ENCODE assay signal across 11 mouse cellular contexts in genomic region chr3:144611626-144612271, GRCm38 (mm10). TPM values are rescaled to one million over a fixed set of nuclear protein-coding genes. Genes with fewer than 3 reads are reported as not detected.
DNase-seq lines count a peak whose midpoint lies in the region; ATAC-seq and TF ChIP-seq lines count a peak whose summit lies in the region.
"Had no signal": no experiment of that assay in that cellular context is flagged by ENCODE, and none has a peak within 500 bp of the region (broad histone marks: within the 10 kb centered on the region; RNA-seq: fewer than 3 reads in every experiment).

No protein-coding gene starts in this region.

- WGBS in intestine, postnatal 0 days, result 40% methylated on average over 8 of the region's 8 CpGs
- WGBS in intestine, embryonic 16.5 days, result 44% methylated on average over 8 of the region's 8 CpGs

- 0 out of 2 replicates have a peak overlapping the region, but pooled peaks have one; percentile 13 for H3K4me2 ChIP-seq in intestine, postnatal 0 days (replicated peaks; ENCODE audit: low read depth)
- no peak overlapping the region for H3K4me2 ChIP-seq in intestine, embryonic 16.5 days (ENCODE audit: low read depth, low read length)

- peak; percentile 82 for DNase-seq in brain, embryonic 14.5 days (ENCODE audit: low read depth)
- DNase-seq in heart, adult 9 months (ENCODE audit: low spot score in 2 of 2), result peak; percentile 33 to 47
- peak; percentile 50 to 80 for DNase-seq in lung, postnatal 4 days
- DNase-seq in c-Kit-positive CD71-positive TER-119-positive erythroid progenitor cells, embryonic 14.5 days (ENCODE audit: low spot score), result no peak
- no peak for DNase-seq in cerebellum, postnatal 14 days
- DNase-seq: adrenal gland, postnatal 36 days; layer of hippocampus, adult 9-11 months; right cerebral cortex, postnatal 14 days had no signal

- no peaks in the 10 kb centered on the region for H3K27me3 ChIP-seq in intestine, postnatal 0 days (replicated peaks; ENCODE audit: control insufficient read depth, insufficient read depth, low read length)
- H3K27me3 ChIP-seq in intestine, embryonic 16.5 days (replicated peaks; ENCODE audit: control insufficient read depth, insufficient read depth, low read length), result no peaks in the 10 kb centered on the region

- peaks cover 4% of the 10 kb centered on the region; the same call in 1 of the 2 replicates for H3K4me1 ChIP-seq in intestine, postnatal 0 days (replicated peaks; ENCODE audit: control insufficient read depth, insufficient read depth, low read length)
- H3K4me1 ChIP-seq in intestine, embryonic 16.5 days (ENCODE audit: control insufficient read depth, insufficient read depth, low read length), result peaks cover 27% of the 10 kb centered on the region

- no peaks in the 10 kb centered on the region for H3K36me3 ChIP-seq in intestine, postnatal 0 days (ENCODE audit: control insufficient read depth, insufficient read depth)
- no peaks in the 10 kb centered on the region for H3K36me3 ChIP-seq in intestine, embryonic 16.5 days (ENCODE audit: control insufficient read depth, insufficient read depth, low read length)

- no peak for TF ChIP-seq CTCF in intestine, postnatal 0 days (IDR thresholded peaks at IDR 0.05; ENCODE audit: low read depth)
- TF ChIP-seq CTCF in brain, embryonic 14.5 days (IDR thresholded peaks at IDR 0.05; ENCODE audit: borderline replicate concordance, extremely low read depth, insufficient read depth, insufficient read length), result no peak

- no peak for TF ChIP-seq POLR2A in brain, embryonic 14.5 days (IDR thresholded peaks at IDR 0.05; ENCODE audit: borderline replicate concordance, extremely low read depth, insufficient read depth, insufficient read length, poor library complexity, severe bottlenecking)

- ATAC-seq in intestine, postnatal 0 days, result no peak
- ATAC-seq in intestine, embryonic 16.5 days, result no peak
- ATAC-seq in megakaryocyte-erythroid progenitor cell, adult 5-6 weeks (replicated peaks; ENCODE audit: low FRiP score, low TSS enrichment, poor library complexity, severe bottlenecking), result no peak

- H3K27ac ChIP-seq in intestine, postnatal 0 days (ENCODE audit: low read depth, low read length), result no peak overlapping the region
- no peak overlapping the region for H3K27ac ChIP-seq in intestine, embryonic 16.5 days (ENCODE audit: low read length)

- H3K9ac ChIP-seq in intestine, postnatal 0 days (ENCODE audit: low read depth, low read length), result no peak overlapping the region
- no peak overlapping the region for H3K9ac ChIP-seq in intestine, embryonic 16.5 days (ENCODE audit: low read depth, low read length)

- no peaks in the 10 kb centered on the region for H3K9me3 ChIP-seq in intestine, postnatal 0 days (ENCODE audit: control insufficient read depth)
- H3K9me3 ChIP-seq in intestine, embryonic 16.5 days (ENCODE audit: control insufficient read depth, low read length), result no peaks in the 10 kb centered on the region

- no peak overlapping the region for H3K4me3 ChIP-seq in intestine, postnatal 0 days (ENCODE audit: low read depth, low read length)
- no peak overlapping the region for H3K4me3 ChIP-seq in intestine, embryonic 16.5 days (ENCODE audit: low read length)

RNA-seq across cellular contexts. Expression of gene Selenof, which starts 41.6 kb away (rescaled TPM):
- 504 and 571 TPM in 2 replicates for polyA plus RNA-seq in intestine, postnatal 0 days (2015; fragmentation: Nextera tagmentation; extraction: Ambion mirVana)
- polyA plus RNA-seq in intestine, embryonic 16.5 days (2015; fragmentation: Nextera tagmentation; extraction: Ambion mirVana), result 597 and 626 TPM in 2 replicates
- 254 and 296 TPM in 2 replicates for polyA plus RNA-seq in brain, embryonic 14.5 days (2012; rRNA removed)
- total RNA-seq in megakaryocyte-erythroid progenitor cell, adult 5-6 weeks (2014; fragmentation: Nextera tagmentation), result 228 and 242 TPM in 2 replicates
- 570 and 661 TPM in 2 replicates for total RNA-seq in megakaryocyte-erythroid progenitor cell, adult 5-6 weeks (2017)

RNA-seq across cellular contexts. Expression of gene Hs2st1, which starts 41.8 kb away (rescaled TPM):
- polyA plus RNA-seq in intestine, postnatal 0 days (2015; fragmentation: Nextera tagmentation; extraction: Ambion mirVana), result 6.1 and 6.9 TPM in 2 replicates
- 6.2 and 6.4 TPM in 2 replicates for polyA plus RNA-seq in intestine, embryonic 16.5 days (2015; fragmentation: Nextera tagmentation; extraction: Ambion mirVana)
- 27.3 and 30.9 TPM in 2 replicates for polyA plus RNA-seq in brain, embryonic 14.5 days (2012; rRNA removed)
- total RNA-seq in megakaryocyte-erythroid progenitor cell, adult 5-6 weeks (2014; fragmentation: Nextera tagmentation), result 11.6 and 14.2 TPM in 2 replicates
- total RNA-seq in megakaryocyte-erythroid progenitor cell, adult 5-6 weeks (2017), result 9.9 and 11.4 TPM in 2 replicates

Comparison
In these comparisons a context has a peak if more than half of its experiments do, and no peak if none do; other contexts are left out.
1. DNase-seq: peak in brain, embryonic 14.5 days (single experiment), heart, adult 9 months (2 of 2) and lung, postnatal 4 days (2 of 2); none in c-Kit-positive CD71-positive TER-119-positive erythroid progenitor cells, embryonic 14.5 days (single experiment) and cerebellum, postnatal 14 days (0 of 2).